Mouse (Mus musculus): ENCODE measurements around the gene Arhgap21.
A peak's percentile ranks its signal among the peaks of the same experiment; 100 is the strongest.

Arhgap21 gene

GRCm38 (mm10) chr2:20968441-20969200 is at the start of gene Arhgap21:
Gene Arhgap21, minus strand, starts transcription at chr2:20968881.
- peak; percentile 77 for DNase-seq (ENCODE audit: low spot score)

DNA sequence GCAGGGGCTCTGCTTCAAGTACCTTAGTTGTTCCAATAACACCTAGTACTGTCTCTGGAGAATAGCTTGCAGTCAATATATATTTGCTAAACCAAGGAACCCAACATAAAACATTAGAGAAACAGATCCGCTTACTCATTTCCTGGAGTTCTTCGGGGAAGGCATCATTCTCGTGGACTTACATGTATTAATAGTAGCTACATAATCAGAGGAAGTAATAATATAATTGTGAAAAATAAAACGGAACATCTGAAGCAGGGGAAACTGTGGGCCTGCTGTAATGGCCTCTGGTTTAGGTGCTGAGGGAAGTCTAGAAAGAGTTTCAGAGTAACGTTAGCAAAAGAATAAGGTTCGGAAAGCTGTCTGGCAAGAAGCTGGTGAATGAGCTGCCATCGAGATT is 47.9 kb upstream of the Arhgap21 start:
- no peak for DNase-seq (ENCODE audit: low spot score)

- DNase-seq (ENCODE audit: low spot score) = no peak
Observed at GRCm38 (mm10) chr2:21010806-21011397, 42.2 kb upstream of the Arhgap21 start.

DNA sequence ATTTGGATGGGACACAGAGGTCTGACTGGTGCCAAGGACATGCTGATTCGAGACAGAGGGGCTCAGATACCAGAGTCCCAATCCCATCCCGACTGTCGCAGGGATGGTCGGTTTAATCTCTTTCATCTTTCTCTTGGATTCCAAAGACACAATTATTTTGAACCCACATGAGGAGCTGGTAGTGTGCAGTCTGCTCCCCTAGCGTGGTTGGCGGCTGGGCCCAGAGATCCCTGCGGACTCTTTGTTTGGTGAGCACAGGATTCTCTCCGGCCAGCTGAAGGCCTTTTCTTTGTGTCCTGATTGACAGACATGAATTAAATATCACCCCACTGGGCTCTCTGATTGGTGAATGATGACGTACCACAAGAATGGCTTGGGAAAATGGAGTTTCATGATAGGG is 41.5 kb upstream of the Arhgap21 start:
- DNase-seq (ENCODE audit: low spot score) = peak; percentile 44

DNA sequence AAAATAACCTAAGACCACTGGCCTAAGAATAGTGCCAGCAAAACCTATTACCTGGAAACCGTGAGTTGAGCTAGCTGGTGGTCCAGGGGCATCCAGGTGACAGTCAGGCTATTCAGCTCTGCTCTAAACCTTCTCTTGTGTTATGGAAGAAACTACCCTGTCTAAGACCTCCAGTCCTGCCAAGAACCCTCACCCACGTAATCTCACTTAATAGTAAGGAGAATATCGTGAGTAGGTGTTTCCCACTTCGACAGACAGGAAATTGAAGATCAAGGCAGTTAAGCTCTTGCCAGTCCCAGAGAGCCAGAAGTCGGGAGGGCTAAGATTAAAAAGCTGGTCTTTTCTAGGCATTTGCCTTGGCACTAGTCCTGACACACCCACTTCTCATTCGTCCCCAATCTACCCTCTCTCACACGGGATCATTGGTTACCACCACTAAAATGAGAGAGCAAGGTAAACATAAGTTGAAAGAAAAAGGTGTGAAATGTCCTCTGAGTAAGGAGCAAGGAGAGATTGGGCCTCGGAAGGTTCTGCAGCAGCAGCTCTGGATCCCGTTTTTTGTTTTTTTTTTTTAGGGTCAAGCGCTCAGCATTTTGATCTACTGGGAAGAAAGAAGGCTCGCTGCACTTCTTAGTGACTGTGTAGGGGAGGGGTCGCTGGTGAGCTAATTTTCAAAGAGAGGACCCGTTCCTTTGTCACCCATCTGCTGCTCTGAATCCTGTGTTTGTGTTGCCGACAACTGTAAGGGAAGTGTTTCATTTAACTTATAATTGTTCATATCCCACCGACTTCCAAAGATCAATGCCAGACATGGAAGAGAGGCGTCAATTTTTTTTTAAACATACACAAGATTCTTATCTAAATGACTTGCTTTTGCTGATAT is 40.8 kb upstream of the Arhgap21 start:
- DNase-seq (ENCODE audit: low spot score) = no peak

DNA sequence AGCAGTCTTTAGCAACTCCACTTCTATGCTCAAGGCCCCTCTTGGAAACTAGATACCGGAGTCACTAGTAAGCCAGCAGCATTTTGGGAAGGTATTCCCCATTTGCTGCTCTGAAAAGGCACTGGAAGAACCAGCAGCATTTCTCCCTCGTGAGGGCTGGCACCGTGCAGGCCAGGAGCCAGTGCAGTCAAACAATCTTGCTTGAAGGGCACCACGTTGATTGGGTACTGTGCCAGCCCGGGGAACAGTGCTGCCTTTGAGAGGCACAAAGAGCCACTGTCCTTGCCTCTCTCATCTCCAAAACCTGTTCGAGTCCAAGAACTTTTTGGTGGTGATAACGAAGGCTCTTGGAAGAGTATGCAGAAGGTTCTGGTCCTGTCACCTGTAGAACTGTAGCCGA is 33.9 kb upstream of the Arhgap21 start:
- peak; percentile 70 for DNase-seq (ENCODE audit: low spot score)

- DNase-seq (ENCODE audit: low spot score) = no peak
Observed at GRCm38 (mm10) chr2:21001156-21001555, 32.5 kb upstream of the Arhgap21 start.

- DNase-seq (ENCODE audit: low spot score) = no peak
Observed at GRCm38 (mm10) chr2:20995547-20995946, 26.9 kb upstream of the Arhgap21 start.

GRCm38 (mm10) chr2:20991508-20991907 is 22.8 kb upstream of the Arhgap21 start:
- no peak for DNase-seq (ENCODE audit: low spot score)

- DNase-seq (ENCODE audit: low spot score) = no peak
Observed at GRCm38 (mm10) chr2:20990907-20991306, 22.2 kb upstream of the Arhgap21 start.

DNA sequence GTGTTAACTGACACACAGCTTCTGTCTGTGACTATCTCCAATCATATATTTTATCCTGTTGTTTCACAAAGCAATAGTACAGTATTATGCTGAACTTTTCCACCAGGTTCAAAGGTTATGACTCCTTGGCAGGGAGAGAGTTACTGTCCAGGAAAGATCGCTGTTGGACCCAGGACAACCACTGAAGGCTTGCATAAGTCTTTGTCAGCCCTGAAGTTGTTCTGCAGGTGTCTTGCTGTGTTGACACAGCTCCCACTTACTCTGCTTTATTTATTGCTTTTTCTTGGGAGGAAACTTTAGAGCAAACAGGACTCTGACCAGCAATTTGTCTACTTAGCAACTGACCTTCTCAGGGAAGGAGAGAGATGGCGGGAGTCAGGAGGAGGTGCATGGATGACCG is 21.4 kb upstream of the Arhgap21 start:
- no peak for DNase-seq (ENCODE audit: low spot score)

- no peak for DNase-seq (ENCODE audit: low spot score)
Observed at GRCm38 (mm10) chr2:20987822-20988221, 19.1 kb upstream of the Arhgap21 start.

DNA sequence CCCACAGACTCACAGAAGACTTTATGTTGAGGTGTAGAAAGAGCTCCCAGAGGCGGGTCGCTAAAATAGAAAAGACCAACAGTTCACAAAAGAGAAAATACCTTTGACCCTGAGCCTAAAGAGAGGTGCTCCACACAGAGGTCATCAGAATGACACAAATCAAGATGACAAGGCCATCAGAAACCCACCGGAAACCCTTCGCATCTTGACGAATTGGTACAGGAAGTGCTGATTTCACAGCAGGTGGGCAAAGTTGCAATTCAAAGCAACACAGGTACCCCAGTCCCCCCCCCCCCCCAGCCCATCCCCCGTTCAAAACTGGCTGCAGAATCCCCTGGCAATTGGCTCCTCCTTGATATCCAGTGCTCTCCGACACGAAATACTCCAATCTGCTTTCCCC is 10.0 kb upstream of the Arhgap21 start:
- DNase-seq (ENCODE audit: low spot score) = no peak

- DNase-seq (ENCODE audit: low spot score) = no peak
Observed at GRCm38 (mm10) chr2:20977051-20977450, 8.4 kb upstream of the Arhgap21 start.

GRCm38 (mm10) chr2:20973513-20973912 is 4.8 kb upstream of the Arhgap21 start:
- DNase-seq (ENCODE audit: low spot score) = peak; percentile 58

- no peak for DNase-seq (ENCODE audit: low spot score)
Observed at GRCm38 (mm10) chr2:20972180-20972579, 3.5 kb upstream of the Arhgap21 start.

GRCm38 (mm10) chr2:20971628-20972027 is 2.9 kb upstream of the Arhgap21 start:
- DNase-seq (ENCODE audit: low spot score) = no peak

DNA sequence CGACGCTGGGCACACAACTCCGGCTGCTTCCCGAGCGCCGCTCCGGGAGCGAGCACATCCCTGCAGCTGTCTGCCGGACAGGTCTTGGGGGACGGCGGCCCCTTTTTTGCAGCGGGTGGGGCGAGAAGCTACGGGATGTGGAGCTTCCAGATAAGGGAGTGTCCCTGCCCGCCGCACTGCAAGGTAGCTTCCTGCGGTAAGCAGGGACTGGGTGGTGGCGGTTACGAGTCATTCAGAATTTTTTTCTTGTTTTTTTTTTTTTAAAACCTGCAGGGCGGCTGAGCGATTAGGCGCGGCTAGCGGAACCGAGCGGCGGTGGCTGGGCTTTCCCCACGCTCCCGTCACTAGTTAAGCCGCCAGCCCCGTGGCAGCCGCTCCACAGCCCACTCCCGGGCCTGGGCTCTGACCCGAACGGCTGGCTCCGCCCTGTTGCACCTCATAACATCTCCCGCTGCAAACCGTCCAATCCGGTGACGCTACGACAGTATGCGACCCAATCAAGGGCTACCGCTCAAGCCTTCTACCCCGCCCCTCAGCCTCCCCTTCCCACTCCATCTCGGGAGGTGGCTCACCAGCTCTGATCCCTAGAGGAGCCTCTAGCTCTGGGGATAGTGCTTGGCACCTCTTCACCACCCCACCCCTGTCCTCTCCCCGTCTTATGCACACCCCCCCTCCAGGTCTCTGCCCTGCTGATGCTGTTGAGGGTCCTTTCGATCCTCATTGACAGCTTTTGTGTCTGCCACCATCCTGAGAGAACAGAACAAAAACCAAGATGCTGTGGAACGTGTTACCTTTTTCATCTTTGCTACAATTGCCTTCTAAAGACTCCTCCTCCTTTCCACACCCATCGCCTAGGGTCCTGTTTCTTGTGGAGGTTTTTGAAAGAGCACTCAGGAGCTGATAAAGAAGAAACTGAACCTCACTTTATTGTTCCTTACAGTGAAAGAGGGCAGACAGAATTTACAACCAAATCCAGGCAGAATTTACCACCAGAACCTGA is 820 bp upstream of the Arhgap21 start:
- DNase-seq (ENCODE audit: low spot score) = peak; percentile 97

GRCm38 (mm10) chr2:20967646-20968351 is 882 bp downstream of the Arhgap21 start:
- peak; percentile 32 for DNase-seq (ENCODE audit: low spot score)

GRCm38 (mm10) chr2:20967101-20967645 is 1.5 kb downstream of the Arhgap21 start:
- peak; percentile 31 for DNase-seq (ENCODE audit: low spot score)

All from layer of hippocampus, adult 11-12 months (tissue).